Mouse (Mus musculus) erythroblast, adult 5-6 weeks (primary cell): ENCODE results near the gene Scn5a. TPM values are rescaled to one million over a fixed set of nuclear protein-coding genes. Genes with fewer than 3 reads are reported as not detected.

Source experiments
- ATAC-seq: replicated peaks from 2 replicates; pipeline ENCODE4 v1.8.0; 2016; ENCODE audit warnings: moderate number of reproducible peaks, mild to moderate bottlenecking, moderate TSS enrichment, inconsistent platforms; ENCODE audit not compliant: poor library complexity, low FRiP score, severe bottlenecking
- total RNA-seq, 2 experiments: library from RNA; stranded (forward) in 1 of 2; stranded (reverse) in 1 of 2; fragments of 150-400 nt in 1 of 2; fragments of 200-764, 138-1000 nt in 1 of 2; gene quantifications; 2 replicates each; pipeline versions ENCODE4 v1.2.3 to v1.2.4; 2015 to 2017; ENCODE audit warnings: low replicate concordance in 2 of 2

The Scn5a gene
- total RNA-seq (2015; ENCODE audit: low replicate concordance) = not detected in 2 replicates
- not detected in 2 replicates for total RNA-seq (2017; ENCODE audit: low replicate concordance)

- no peak for ATAC-seq
Measured at GRCm38 (mm10) chr9:119578636-119579438, at the start of gene Scn5a. TSS of gene Scn5a (minus strand) at chr9:119579016.

- ATAC-seq = no peak
Measured at GRCm38 (mm10) chr9:119627227-119627626, 48.4 kb upstream of the Scn5a start.

GRCm38 (mm10) chr9:119624151-119624550 is 45.3 kb upstream of the Scn5a start:
- ATAC-seq = no peak

- ATAC-seq = no peak
Measured at GRCm38 (mm10) chr9:119614798-119615197, 36.0 kb upstream of the Scn5a start.

- no peak for ATAC-seq
Measured at GRCm38 (mm10) chr9:119610563-119611166, 31.8 kb upstream of the Scn5a start.

- ATAC-seq = no peak
Measured at GRCm38 (mm10) chr9:119606906-119607305, 28.1 kb upstream of the Scn5a start.

GRCm38 (mm10) chr9:119604607-119605006 is 25.8 kb upstream of the Scn5a start:
- ATAC-seq = no peak

- ATAC-seq = no peak
Measured at GRCm38 (mm10) chr9:119598501-119598900, 19.7 kb upstream of the Scn5a start.

GRCm38 (mm10) chr9:119597332-119597731 is 18.5 kb upstream of the Scn5a start:
- ATAC-seq = no peak

- no peak for ATAC-seq
Measured at GRCm38 (mm10) chr9:119589592-119589991, 10.8 kb upstream of the Scn5a start.

GRCm38 (mm10) chr9:119588763-119589449 is 10.1 kb upstream of the Scn5a start:
- no peak for ATAC-seq

- ATAC-seq = peak; percentile 84
Measured at GRCm38 (mm10) chr9:119580668-119581067, 1.9 kb upstream of the Scn5a start.

GRCm38 (mm10) chr9:119580187-119580586 is 1.4 kb upstream of the Scn5a start:
- ATAC-seq = no peak

- ATAC-seq = no peak
Measured at GRCm38 (mm10) chr9:119578311-119578635, 543 bp downstream of the Scn5a start.

GRCm38 (mm10) chr9:119576977-119577376 is 1.8 kb downstream of the Scn5a start:
- no peak for ATAC-seq

GRCm38 (mm10) chr9:119575732-119576131 is 3.1 kb downstream of the Scn5a start:
- ATAC-seq = no peak

GRCm38 (mm10) chr9:119574366-119574765 is 4.5 kb downstream of the Scn5a start:
- ATAC-seq = no peak

- ATAC-seq = no peak
Measured at GRCm38 (mm10) chr9:119573009-119573408, 5.8 kb downstream of the Scn5a start.

GRCm38 (mm10) chr9:119571411-119571888 is 7.4 kb downstream of the Scn5a start:
- ATAC-seq = no peak

- ATAC-seq = no peak
Measured at GRCm38 (mm10) chr9:119570652-119571051, 8.2 kb downstream of the Scn5a start.

GRCm38 (mm10) chr9:119568732-119569131 is 10.1 kb downstream of the Scn5a start:
- ATAC-seq = no peak
